Mouse (Mus musculus): ENCODE results near the gene Lrp5. TPM values are rescaled to one million over a fixed set of nuclear protein-coding genes. Genes with fewer than 3 reads are reported as not detected.

The Lrp5 gene
- polyA plus RNA-seq, 1 experiment from 2014 or later = 0.98 TPM

- 40% methylated on average over 6 of the region's 6 CpGs for WGBS
- peak; percentile 61; the same call in 1 of the 2 replicates for ATAC-seq (ENCODE audit: low read depth)
- no peak overlapping the region for H3K4me3 ChIP-seq (ENCODE audit: low read depth, low read length)
- H3K27ac ChIP-seq (ENCODE audit: low read depth, low read length) = no peak overlapping the region
- H3K36me3 ChIP-seq (ENCODE audit: control insufficient read depth, insufficient read depth, low read length) = no peaks in the 10 kb centered on the region
- H3K9ac ChIP-seq (replicated peaks; ENCODE audit: low read depth, low read length) = no peak overlapping the region
- no peak overlapping the region for H3K4me2 ChIP-seq (ENCODE audit: low read depth, low read length)
- H3K27me3 ChIP-seq (ENCODE audit: control insufficient read depth, insufficient read depth, low read length) = no peaks in the 10 kb centered on the region
- no peaks in the 10 kb centered on the region for H3K9me3 ChIP-seq (ENCODE audit: control insufficient read depth, low read length)
- H3K4me1 ChIP-seq (ENCODE audit: control insufficient read depth, insufficient read depth, low read length) = no peaks in the 10 kb centered on the region
These were observed 13.4 kb upstream of the Lrp5 start for GRCm38 (mm10) chr19:3699508-3700438.

GRCm38 (mm10) chr19:3698035-3698434 is 11.7 kb upstream of the Lrp5 start:
- H3K4me1 ChIP-seq (ENCODE audit: control insufficient read depth, insufficient read depth, low read length) = no peaks in the 10 kb centered on the region
- WGBS = 91% methylated on average over 7 of the region's 7 CpGs
- ATAC-seq (ENCODE audit: low read depth) = no peak

DNA sequence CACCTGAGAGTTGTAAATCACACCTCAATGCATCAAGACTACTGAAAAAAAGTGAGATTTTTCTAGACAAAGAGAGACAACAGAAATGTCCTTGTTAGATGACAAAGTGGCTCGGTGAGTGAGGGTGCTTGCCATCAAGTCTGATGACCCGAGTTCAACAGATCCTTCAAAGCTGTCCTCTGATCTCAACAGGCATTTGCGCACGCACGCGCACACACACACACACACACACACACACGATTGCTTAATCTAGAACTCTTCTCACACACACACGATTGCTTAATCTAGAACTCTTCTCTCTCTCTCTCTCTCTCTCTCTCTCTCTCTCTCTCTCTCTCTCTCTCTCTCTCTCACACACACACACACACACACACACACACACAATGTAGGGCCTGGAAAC is 9.6 kb upstream of the Lrp5 start:
- Histone ChIP-seq H3K9me3 (ENCODE audit: control insufficient read depth, low read length) (no peaks in the 10 kb centered on the region), H3K36me3 (ENCODE audit: control insufficient read depth, insufficient read depth, low read length) (no peaks in the 10 kb centered on the region), H3K4me1 (ENCODE audit: control insufficient read depth, insufficient read depth, low read length) (no peaks in the 10 kb centered on the region), H3K27me3 (ENCODE audit: control insufficient read depth, insufficient read depth, low read length) (no peaks in the 10 kb centered on the region), H3K9ac (replicated peaks; ENCODE audit: low read depth, low read length) (no peak overlapping the region), H3K4me3 (ENCODE audit: low read depth, low read length) (no peak overlapping the region), H3K4me2 (ENCODE audit: low read depth, low read length) (no peak overlapping the region), H3K27ac (ENCODE audit: low read depth, low read length) (no peak overlapping the region)
- no peak for ATAC-seq (ENCODE audit: low read depth)
- WGBS = 92% methylated on average over 8 of the region's 8 CpGs

More at GRCm38 (mm10) chr19:3698035-3698434, 11.7 kb upstream of the Lrp5 start:
- no peak overlapping the region for H3K4me3 ChIP-seq (ENCODE audit: low read depth, low read length)
- H3K27ac ChIP-seq (ENCODE audit: low read depth, low read length) = no peak overlapping the region
- H3K9me3 ChIP-seq (ENCODE audit: control insufficient read depth, low read length) = no peaks in the 10 kb centered on the region
- H3K9ac ChIP-seq (replicated peaks; ENCODE audit: low read depth, low read length) = no peak overlapping the region
- no peaks in the 10 kb centered on the region for H3K27me3 ChIP-seq (ENCODE audit: control insufficient read depth, insufficient read depth, low read length)
- H3K36me3 ChIP-seq (ENCODE audit: control insufficient read depth, insufficient read depth, low read length) = no peaks in the 10 kb centered on the region
- H3K4me2 ChIP-seq (ENCODE audit: low read depth, low read length) = no peak overlapping the region

GRCm38 (mm10) chr19:3695471-3695870 is 9.1 kb upstream of the Lrp5 start:
- H3K4me1 ChIP-seq (ENCODE audit: control insufficient read depth, insufficient read depth, low read length) = no peaks in the 10 kb centered on the region
- no peaks in the 10 kb centered on the region for H3K9me3 ChIP-seq (ENCODE audit: control insufficient read depth, low read length)
- no peak for ATAC-seq (ENCODE audit: low read depth)
- no peak overlapping the region for H3K27ac ChIP-seq (ENCODE audit: low read depth, low read length)
- H3K27me3 ChIP-seq (ENCODE audit: control insufficient read depth, insufficient read depth, low read length) = no peaks in the 10 kb centered on the region
- no peak overlapping the region for H3K4me2 ChIP-seq (ENCODE audit: low read depth, low read length)
- H3K36me3 ChIP-seq (ENCODE audit: control insufficient read depth, insufficient read depth, low read length) = no peaks in the 10 kb centered on the region
- H3K9ac ChIP-seq (replicated peaks; ENCODE audit: low read depth, low read length) = no peak overlapping the region
- WGBS = 86% methylated on average over 4 of the region's 4 CpGs
- no peak overlapping the region for H3K4me3 ChIP-seq (ENCODE audit: low read depth, low read length)

GRCm38 (mm10) chr19:3695006-3695405 is 8.6 kb upstream of the Lrp5 start:
- H3K36me3 ChIP-seq (ENCODE audit: control insufficient read depth, insufficient read depth, low read length) = no peaks in the 10 kb centered on the region
- WGBS = 88% methylated on average over 3 of the region's 3 CpGs
- no peak overlapping the region for H3K4me2 ChIP-seq (ENCODE audit: low read depth, low read length)
- no peak for ATAC-seq (ENCODE audit: low read depth)
- no peaks in the 10 kb centered on the region for H3K27me3 ChIP-seq (ENCODE audit: control insufficient read depth, insufficient read depth, low read length)
- no peaks in the 10 kb centered on the region for H3K4me1 ChIP-seq (ENCODE audit: control insufficient read depth, insufficient read depth, low read length)
- H3K9ac ChIP-seq (replicated peaks; ENCODE audit: low read depth, low read length) = no peak overlapping the region
- no peaks in the 10 kb centered on the region for H3K9me3 ChIP-seq (ENCODE audit: control insufficient read depth, low read length)
- no peak overlapping the region for H3K4me3 ChIP-seq (ENCODE audit: low read depth, low read length)
- no peak overlapping the region for H3K27ac ChIP-seq (ENCODE audit: low read depth, low read length)

DNA sequence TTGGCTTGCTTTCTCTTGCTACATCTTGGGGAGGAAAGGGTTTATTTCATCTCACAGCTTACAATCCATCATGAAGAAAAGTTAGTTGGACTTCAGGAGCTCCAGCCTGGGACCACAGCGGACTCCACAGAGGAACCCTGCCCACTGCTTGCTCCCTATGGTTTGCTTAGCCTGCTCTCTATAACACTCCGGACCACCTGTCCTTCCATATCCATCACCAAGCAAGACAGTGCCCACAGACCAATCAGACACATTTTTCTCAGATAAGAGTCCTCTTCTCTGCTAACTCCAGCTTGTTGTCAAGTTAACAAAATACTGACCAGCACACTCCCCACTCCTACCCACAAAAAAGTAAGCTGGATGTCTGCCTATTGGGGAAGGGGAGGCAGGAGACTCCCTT is 8.1 kb upstream of the Lrp5 start:
- Histone ChIP-seq H3K27ac (ENCODE audit: low read depth, low read length) (no peak overlapping the region), H3K9ac (replicated peaks; ENCODE audit: low read depth, low read length) (no peak overlapping the region), H3K27me3 (ENCODE audit: control insufficient read depth, insufficient read depth, low read length) (no peaks in the 10 kb centered on the region), H3K36me3 (ENCODE audit: control insufficient read depth, insufficient read depth, low read length) (no peaks in the 10 kb centered on the region), H3K9me3 (ENCODE audit: control insufficient read depth, low read length) (no peaks in the 10 kb centered on the region), H3K4me3 (ENCODE audit: low read depth, low read length) (no peak overlapping the region), H3K4me1 (ENCODE audit: control insufficient read depth, insufficient read depth, low read length) (no peaks in the 10 kb centered on the region), H3K4me2 (ENCODE audit: low read depth, low read length) (no peak overlapping the region)
- no peak for ATAC-seq (ENCODE audit: low read depth)
- 91% methylated on average over 2 of the region's 2 CpGs for WGBS

DNA sequence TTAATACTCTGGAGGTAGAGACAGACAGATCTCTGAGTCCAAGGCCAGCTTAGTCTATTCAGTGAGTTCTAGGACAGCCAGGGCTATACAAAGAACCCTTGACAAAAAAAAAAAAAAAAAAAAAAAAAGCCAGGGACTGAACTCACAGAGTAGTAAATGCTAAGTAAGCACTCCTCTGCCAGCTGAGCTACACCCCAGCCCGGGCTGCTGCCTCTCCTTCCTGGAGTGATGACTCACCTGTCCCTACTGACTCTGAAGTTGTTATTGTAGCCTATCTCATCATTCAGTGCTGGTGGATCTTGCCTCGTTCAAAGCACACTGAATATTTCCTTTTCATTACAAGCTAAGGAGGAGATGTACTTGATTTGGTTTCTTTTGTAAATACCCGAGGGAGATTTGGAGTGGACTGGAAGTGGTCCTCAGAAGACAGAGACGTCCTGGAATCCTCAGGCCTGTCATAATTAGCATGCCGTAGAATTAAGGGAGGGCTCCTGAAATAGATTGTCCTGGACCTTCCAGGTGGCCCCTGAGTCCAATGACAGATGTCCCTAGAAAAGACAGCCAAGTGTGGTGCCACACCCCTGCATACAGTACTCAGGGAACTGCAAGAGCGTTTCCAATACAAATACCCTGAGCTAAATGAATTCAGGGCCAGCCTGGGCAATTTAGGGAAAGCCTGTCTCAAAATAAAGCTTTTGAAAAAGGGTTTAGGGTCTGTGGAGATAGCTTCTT is 6.2 kb upstream of the Lrp5 start:
- H3K9me3 ChIP-seq (ENCODE audit: control insufficient read depth, low read length) = no peaks in the 10 kb centered on the region
- H3K9ac ChIP-seq (replicated peaks; ENCODE audit: low read depth, low read length) = no peak overlapping the region
- H3K27me3 ChIP-seq (ENCODE audit: control insufficient read depth, insufficient read depth, low read length) = 0 out of 2 replicates have a peak, but pooled peaks cover 2% of the 10 kb centered on the region
- no peak overlapping the region for H3K4me3 ChIP-seq (ENCODE audit: low read depth, low read length)
- no peaks in the 10 kb centered on the region for H3K4me1 ChIP-seq (ENCODE audit: control insufficient read depth, insufficient read depth, low read length)
- no peak overlapping the region for H3K27ac ChIP-seq (ENCODE audit: low read depth, low read length)
- no peaks in the 10 kb centered on the region for H3K36me3 ChIP-seq (ENCODE audit: control insufficient read depth, insufficient read depth, low read length)
- 68% methylated on average over 6 of the region's 6 CpGs for whole genome bisulfite sequencing
- H3K4me2 ChIP-seq (ENCODE audit: low read depth, low read length) = no peak overlapping the region
- no peak for ATAC-seq (ENCODE audit: low read depth)

DNA sequence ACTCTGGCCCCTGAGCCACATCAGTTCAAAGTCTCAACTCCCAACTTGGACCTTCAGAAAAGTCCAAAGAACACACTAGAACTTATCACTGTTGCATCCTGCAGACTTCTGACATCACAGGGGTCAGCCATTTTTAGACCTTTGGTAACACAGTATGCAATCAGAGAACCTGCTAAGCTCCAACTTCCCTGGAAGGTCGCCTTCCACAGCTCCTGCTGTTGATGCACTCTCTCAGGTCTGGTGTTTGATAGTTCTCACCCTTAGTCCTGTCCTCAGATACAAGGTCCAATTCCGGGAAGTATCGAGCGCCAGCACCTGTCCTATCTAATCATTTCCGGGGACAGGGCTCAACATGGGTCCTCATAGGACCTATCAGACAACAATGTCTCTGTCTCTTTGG is 5.0 kb upstream of the Lrp5 start:
- no peaks in the 10 kb centered on the region for H3K36me3 ChIP-seq (ENCODE audit: control insufficient read depth, insufficient read depth, low read length)
- no peak overlapping the region for H3K4me2 ChIP-seq (ENCODE audit: low read depth, low read length)
- no peak overlapping the region for H3K27ac ChIP-seq (ENCODE audit: low read depth, low read length)
- ATAC-seq (ENCODE audit: low read depth) = no peak
- no peak overlapping the region for H3K4me3 ChIP-seq (ENCODE audit: low read depth, low read length)
- H3K27me3 ChIP-seq (ENCODE audit: control insufficient read depth, insufficient read depth, low read length) = 0 out of 2 replicates have a peak, but pooled peaks cover 4% of the 10 kb centered on the region
- no peaks in the 10 kb centered on the region for H3K4me1 ChIP-seq (ENCODE audit: control insufficient read depth, insufficient read depth, low read length)
- no peaks in the 10 kb centered on the region for H3K9me3 ChIP-seq (ENCODE audit: control insufficient read depth, low read length)
- WGBS = 89% methylated on average over 5 of the region's 5 CpGs
- no peak overlapping the region for H3K9ac ChIP-seq (replicated peaks; ENCODE audit: low read depth, low read length)

GRCm38 (mm10) chr19:3687676-3688171 is 1.4 kb upstream of the Lrp5 start:
- H3K9ac ChIP-seq (replicated peaks; ENCODE audit: low read depth, low read length) = no peak overlapping the region
- ATAC-seq (ENCODE audit: low read depth) = no peak
- H3K27ac ChIP-seq (ENCODE audit: low read depth, low read length) = no peak overlapping the region
- H3K36me3 ChIP-seq (ENCODE audit: control insufficient read depth, insufficient read depth, low read length) = no peaks in the 10 kb centered on the region
- H3K4me3 ChIP-seq (ENCODE audit: low read depth, low read length) = no peak overlapping the region
- no peak overlapping the region for H3K4me2 ChIP-seq (ENCODE audit: low read depth, low read length)
- no peaks in the 10 kb centered on the region for H3K9me3 ChIP-seq (ENCODE audit: control insufficient read depth, low read length)
- 37% methylated on average over 5 of the region's 5 CpGs for WGBS
- H3K27me3 ChIP-seq (ENCODE audit: control insufficient read depth, insufficient read depth, low read length) = peaks cover 9% of the 10 kb centered on the region; the same call in 1 of the 2 replicates
- peaks cover 4% of the 10 kb centered on the region; the same call in 1 of the 2 replicates for H3K4me1 ChIP-seq (ENCODE audit: control insufficient read depth, insufficient read depth, low read length)

All from neural tube, embryonic 14.5 days (tissue).